Mouse (Mus musculus): ENCODE results near the gene 9230104L09Rik. TPM values are rescaled to one million over a fixed set of nuclear protein-coding genes. Genes with fewer than 3 reads are reported as not detected.

The 9230104L09Rik gene
- total and polyA plus RNA-seq, 2 experiments from 2014 or later = 0.67 TPM; not detected in 1

DNA sequence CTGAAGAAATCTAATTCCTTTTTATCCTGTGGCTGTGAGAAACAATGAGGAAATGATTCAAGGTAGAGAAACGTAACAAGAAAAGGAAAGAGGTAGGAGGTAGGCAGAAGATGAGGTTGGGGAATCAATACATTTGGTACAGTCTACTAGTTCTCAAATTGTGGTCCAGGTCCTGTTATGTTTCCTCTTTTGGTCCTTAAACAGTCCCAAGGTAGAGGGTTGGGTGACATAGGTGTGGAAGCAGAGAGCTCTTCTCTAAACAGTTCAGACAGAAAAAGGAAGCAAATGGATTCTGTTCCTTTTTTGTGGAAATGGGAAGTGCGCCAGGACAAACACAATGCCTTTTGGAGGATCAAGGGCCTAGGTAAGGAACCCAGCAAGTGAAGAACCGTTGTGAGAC is 24.0 kb upstream of the 9230104L09Rik start:
- Histone ChIP-seq H3K9me3 (ENCODE audit: low read length) (no peaks in the 10 kb centered on the region), H3K27me3 (ENCODE audit: insufficient read depth, low read length) (no peaks in the 10 kb centered on the region), H3K36me3 (ENCODE audit: insufficient read depth) (no peaks in the 10 kb centered on the region), H3K9ac (no peak overlapping the region), H3K27ac (ENCODE audit: low read depth, low read length) (peak overlapping the region; percentile 48), H3K4me2 (ENCODE audit: low read depth) (no peak overlapping the region), H3K4me3 (ENCODE audit: low read depth, low read length) (no peak overlapping the region), H3K4me1 (ENCODE audit: insufficient read depth) (no peaks in the 10 kb centered on the region)
- ATAC-seq (no peak), DNase-seq (no peak)
- WGBS = 42% methylated on average over 3 of the region's 3 CpGs
- TF ChIP-seq CTCF (IDR thresholded peaks at IDR 0.05; ENCODE audit: low read depth) = no peak

GRCm38 (mm10) chr2:148884738-148885137 is 19.9 kb upstream of the 9230104L09Rik start:
- H3K9ac ChIP-seq = no peak overlapping the region
- no peaks in the 10 kb centered on the region for H3K9me3 ChIP-seq (ENCODE audit: low read length)
- no peaks in the 10 kb centered on the region for H3K27me3 ChIP-seq (ENCODE audit: insufficient read depth, low read length)
- H3K4me1 ChIP-seq (ENCODE audit: insufficient read depth) = no peaks in the 10 kb centered on the region
- H3K27ac ChIP-seq (ENCODE audit: low read depth, low read length) = no peak overlapping the region
- no peak overlapping the region for H3K4me3 ChIP-seq (ENCODE audit: low read depth, low read length)
- TF ChIP-seq CTCF (IDR thresholded peaks at IDR 0.05; ENCODE audit: low read depth) = no peak
- DNase-seq (no peak), ATAC-seq (peak; percentile 20; the same call in 1 of the 2 replicates)
- no peak overlapping the region for H3K4me2 ChIP-seq (ENCODE audit: low read depth)
- H3K36me3 ChIP-seq (ENCODE audit: insufficient read depth) = no peaks in the 10 kb centered on the region

- DNase-seq (no peak), ATAC-seq (no peak)
- no peak overlapping the region for H3K4me3 ChIP-seq (ENCODE audit: low read depth, low read length)
- H3K4me1 ChIP-seq (ENCODE audit: insufficient read depth) = peaks cover 6% of the 10 kb centered on the region
- no peak overlapping the region for H3K27ac ChIP-seq (ENCODE audit: low read depth, low read length)
- H3K9ac ChIP-seq = no peak overlapping the region
- no peaks in the 10 kb centered on the region for H3K9me3 ChIP-seq (ENCODE audit: low read length)
- no peaks in the 10 kb centered on the region for H3K27me3 ChIP-seq (ENCODE audit: insufficient read depth, low read length)
- WGBS = 71% methylated on average over 1 of the region's 1 CpGs
- TF ChIP-seq CTCF (IDR thresholded peaks at IDR 0.05; ENCODE audit: low read depth) = no peak
- no peaks in the 10 kb centered on the region for H3K36me3 ChIP-seq (ENCODE audit: insufficient read depth)
- no peak overlapping the region for H3K4me2 ChIP-seq (ENCODE audit: low read depth)
Observed at GRCm38 (mm10) chr2:148879199-148879598, 14.4 kb upstream of the 9230104L09Rik start.

GRCm38 (mm10) chr2:148878641-148879130 is 13.8 kb upstream of the 9230104L09Rik start:
- Histone ChIP-seq H3K9me3 (ENCODE audit: low read length) (no peaks in the 10 kb centered on the region), H3K4me2 (ENCODE audit: low read depth) (no peak overlapping the region), H3K36me3 (ENCODE audit: insufficient read depth) (no peaks in the 10 kb centered on the region), H3K27me3 (ENCODE audit: insufficient read depth, low read length) (no peaks in the 10 kb centered on the region), H3K27ac (ENCODE audit: low read depth, low read length) (no peak overlapping the region), H3K4me1 (ENCODE audit: insufficient read depth) (peaks cover 11% of the 10 kb centered on the region), H3K9ac (no peak overlapping the region), H3K4me3 (ENCODE audit: low read depth, low read length) (no peak overlapping the region)
- ATAC-seq (no peak), DNase-seq (no peak)
- TF ChIP-seq CTCF (IDR thresholded peaks at IDR 0.05; ENCODE audit: low read depth) = no peak
- WGBS = 19% methylated on average over 2 of the region's 2 CpGs

- no peaks in the 10 kb centered on the region for H3K9me3 ChIP-seq (ENCODE audit: low read length)
- WGBS = 63% methylated on average over 3 of the region's 3 CpGs
- no peak for ATAC-seq
- H3K4me1 ChIP-seq (ENCODE audit: insufficient read depth) = peaks cover 25% of the 10 kb centered on the region
- no peaks in the 10 kb centered on the region for H3K27me3 ChIP-seq (ENCODE audit: insufficient read depth, low read length)
- no peak overlapping the region for H3K4me2 ChIP-seq (ENCODE audit: low read depth)
- no peak overlapping the region for H3K9ac ChIP-seq
- H3K4me3 ChIP-seq (ENCODE audit: low read depth, low read length) = no peak overlapping the region
- H3K27ac ChIP-seq (ENCODE audit: low read depth, low read length) = no peak overlapping the region
- no peaks in the 10 kb centered on the region for H3K36me3 ChIP-seq (ENCODE audit: insufficient read depth)
- DNase-seq = no peak
- TF ChIP-seq CTCF (IDR thresholded peaks at IDR 0.05; ENCODE audit: low read depth) = no peak
Observed at GRCm38 (mm10) chr2:148877016-148877770, 12.4 kb upstream of the 9230104L09Rik start.

DNA sequence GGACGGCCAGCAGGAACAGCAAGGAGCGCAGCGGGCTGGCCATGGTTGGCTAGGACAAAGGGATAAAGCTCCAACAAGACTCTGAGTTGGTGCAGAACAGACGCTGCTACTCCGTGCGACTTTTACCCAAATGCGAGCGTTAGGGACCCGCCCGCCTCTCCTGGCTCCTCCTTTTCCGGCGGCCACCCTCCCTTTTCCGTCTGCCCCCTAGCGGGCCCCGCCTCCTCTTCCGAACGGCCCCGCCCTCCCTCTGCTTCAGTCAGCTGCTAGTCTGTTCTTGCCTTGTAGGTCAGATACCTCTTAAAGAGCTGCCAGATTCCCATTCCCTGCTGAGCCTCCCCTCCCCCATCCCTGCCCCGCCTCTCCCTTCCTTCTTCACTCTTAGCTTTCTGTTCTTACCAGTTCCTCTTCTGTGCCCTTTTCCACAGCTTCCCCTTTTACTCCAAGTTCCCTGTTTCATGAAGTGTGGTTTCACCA is 10.5 kb upstream of the 9230104L09Rik start, which contains the start of gene Cst3:
Cst3 (minus strand) TSS at position 358 of the 477 bp plus-strand sequence.
- Histone ChIP-seq H3K4me2 (ENCODE audit: low read depth) (peak within 1 kb of the TSS; percentile 65), H3K27me3 (ENCODE audit: insufficient read depth, low read length) (no peaks in the 10 kb centered on the region), H3K9ac (peak within 1 kb of the TSS; percentile 95), H3K36me3 (ENCODE audit: insufficient read depth) (peaks cover 16% of the 10 kb centered on the region), H3K9me3 (ENCODE audit: low read length) (no peaks in the 10 kb centered on the region), H3K27ac (ENCODE audit: low read depth, low read length) (peak within 1 kb of the TSS; percentile 89), H3K4me3 (ENCODE audit: low read depth, low read length) (peak within 1 kb of the TSS; percentile 93), H3K4me1 (ENCODE audit: insufficient read depth) (peaks cover 26% of the 10 kb centered on the region)
- WGBS = 0% methylated on average over 19 of the region's 19 CpGs
- DNase-seq = peak; percentile 86
- peak; percentile 96 for ATAC-seq
- TF ChIP-seq CTCF (IDR thresholded peaks at IDR 0.05; ENCODE audit: low read depth) = peak; percentile 57

All from forebrain, postnatal 0 days (tissue).